Mouse (Mus musculus): ENCODE data around the gene Ahdc1. TPM values are rescaled to one million over a fixed set of nuclear protein-coding genes. Genes with fewer than 3 reads are reported as not detected.
"Not testable (repeated sequence)": the region's sequence is repeated elsewhere in the genome, so short reads cannot be mapped to it uniquely, and the experiment has no call there.

Ahdc1 gene
- total and polyA plus RNA-seq, 3 experiments: 2.7 to 37.9 (median 15.6) TPM

DNA sequence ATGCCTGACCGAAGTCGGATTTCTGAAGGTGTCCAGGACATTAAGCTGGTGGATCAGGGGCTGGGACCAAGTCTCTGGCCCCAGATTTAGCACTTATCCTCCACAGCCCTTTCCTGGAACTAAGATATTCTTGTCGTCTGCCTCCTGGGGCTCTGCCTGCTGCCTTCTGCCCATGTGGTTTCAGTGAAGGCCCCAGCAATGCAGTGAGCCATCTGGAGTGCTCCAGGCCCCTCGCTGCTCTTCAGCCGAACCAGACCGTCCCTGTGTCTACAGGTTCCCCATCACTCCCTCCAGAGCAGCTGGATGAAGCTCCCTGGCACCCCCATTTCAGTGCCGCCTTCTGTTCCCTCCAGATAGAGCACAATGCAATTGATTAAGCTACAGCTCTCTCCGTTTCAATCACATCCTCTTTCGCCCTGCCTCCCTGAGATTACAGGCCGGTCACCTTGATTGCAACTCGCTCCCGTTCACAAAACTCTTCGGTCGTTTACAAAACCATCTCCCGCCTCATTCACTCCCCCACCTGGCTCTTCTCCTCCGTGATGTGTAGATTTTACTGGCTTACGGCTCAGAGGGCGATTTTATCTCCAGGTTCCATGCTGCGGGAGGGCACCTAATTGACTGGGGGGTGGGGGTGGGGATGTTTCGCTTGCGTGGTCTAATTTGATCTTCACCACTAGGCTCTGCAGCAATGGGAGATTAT is 7.6 kb upstream of the Ahdc1 start:
- Histone ChIP-seq H3K4me1 (ENCODE audit: insufficient read depth, low read depth, low read length) (peaks cover 38% of the 10 kb centered on the region), H3K36me3 (replicated peaks) (no peaks in the 10 kb centered on the region), H3K27me3 (ENCODE audit: insufficient read depth, low read length) (peaks cover 42% of the 10 kb centered on the region), H3K9me3 (replicated peaks) (no peaks in the 10 kb centered on the region), H3K4me3 (ENCODE audit: low read depth, low read length) (no peak overlapping the region; the same call in 1 of the 2 replicates)
- TF ChIP-seq POLR2AphosphoS5 (IDR thresholded peaks at IDR 0.05; ENCODE audit: insufficient replicate concordance, low read depth, low read length) (no peak), TAL1 (conservative IDR thresholded peaks at IDR 0.05; ENCODE audit: low read depth, low read length) (no peak), GATA1 (IDR thresholded peaks at IDR 0.05; ENCODE audit: borderline replicate concordance, low read length) (no peak), CTCF (IDR thresholded peaks at IDR 0.05; ENCODE audit: low read depth, low read length) (no peak), GATA2 (IDR thresholded peaks at IDR 0.05; ENCODE audit: borderline replicate concordance, low read depth, low read length) (no peak)
- DNase-seq (ENCODE audit: low spot score) (no peak), ATAC-seq (ENCODE audit: extremely low read depth, insufficient number of reproducible peaks, low FRiP score, poor library complexity, severe bottlenecking) (no peak)

- no peak for ATAC-seq (ENCODE audit: extremely low read depth, insufficient number of reproducible peaks, low FRiP score, poor library complexity, severe bottlenecking)
- no peaks in the 10 kb centered on the region for H3K36me3 ChIP-seq (replicated peaks)
- DNase-seq (ENCODE audit: low spot score): peak; percentile 65
- H3K4me1 ChIP-seq (ENCODE audit: insufficient read depth, low read depth, low read length): peaks cover 56% of the 10 kb centered on the region
- H3K27me3 ChIP-seq (ENCODE audit: insufficient read depth, low read length): peaks cover 45% of the 10 kb centered on the region
- H3K4me3 ChIP-seq (ENCODE audit: low read depth, low read length): no peak overlapping the region
- no peaks in the 10 kb centered on the region for H3K9me3 ChIP-seq (replicated peaks)
- TF ChIP-seq CTCF (IDR thresholded peaks at IDR 0.05; ENCODE audit: low read depth, low read length) (peak; percentile 94), POLR2AphosphoS5 (IDR thresholded peaks at IDR 0.05; ENCODE audit: insufficient replicate concordance, low read depth, low read length) (no peak), GATA2 (IDR thresholded peaks at IDR 0.05; ENCODE audit: borderline replicate concordance, low read depth, low read length) (no peak), GATA1 (IDR thresholded peaks at IDR 0.05; ENCODE audit: borderline replicate concordance, low read length) (no peak), TAL1 (conservative IDR thresholded peaks at IDR 0.05; ENCODE audit: low read depth, low read length) (no peak)
Measured at GRCm38 (mm10) chr4:133005233-133005632, 5.8 kb upstream of the Ahdc1 start.

DNA sequence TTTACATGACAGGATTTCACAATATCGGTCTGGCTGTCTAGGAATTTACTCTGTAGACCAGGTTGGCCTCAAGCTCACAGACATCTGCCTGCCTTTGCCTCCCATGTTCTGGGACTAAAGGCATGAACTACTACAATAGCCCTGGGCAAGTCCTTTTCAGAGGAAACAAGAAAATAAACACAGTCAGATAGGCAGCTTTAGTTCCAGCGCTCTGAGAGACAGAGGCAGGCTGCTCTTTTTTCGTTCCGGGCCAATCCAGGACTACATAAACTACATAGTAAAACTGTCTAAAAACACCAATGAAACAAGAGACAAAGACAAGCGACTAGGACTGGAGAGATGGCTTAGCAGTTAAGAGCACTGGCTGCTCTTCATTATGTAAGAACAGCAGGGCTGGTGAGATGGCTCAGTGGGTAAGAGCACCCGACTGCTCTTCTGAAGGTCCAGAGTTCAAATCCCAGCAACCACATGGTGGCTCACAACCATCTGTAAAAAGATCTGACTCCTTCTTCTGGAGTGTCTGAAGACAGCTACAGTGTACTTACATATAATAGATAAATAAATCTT is 5.1 kb upstream of the Ahdc1 start:
- not testable (repeated sequence) for DNase-seq (ENCODE audit: low spot score); H3K9me3 ChIP-seq (replicated peaks); ATAC-seq (ENCODE audit: extremely low read depth, insufficient number of reproducible peaks, low FRiP score, poor library complexity, severe bottlenecking); H3K36me3 ChIP-seq (replicated peaks); H3K4me3 ChIP-seq (ENCODE audit: low read depth, low read length)
- peaks cover 62% of the 10 kb centered on the region for H3K4me1 ChIP-seq (ENCODE audit: insufficient read depth, low read depth, low read length)
- H3K27me3 ChIP-seq (ENCODE audit: insufficient read depth, low read length): peaks cover 46% of the 10 kb centered on the region

DNA sequence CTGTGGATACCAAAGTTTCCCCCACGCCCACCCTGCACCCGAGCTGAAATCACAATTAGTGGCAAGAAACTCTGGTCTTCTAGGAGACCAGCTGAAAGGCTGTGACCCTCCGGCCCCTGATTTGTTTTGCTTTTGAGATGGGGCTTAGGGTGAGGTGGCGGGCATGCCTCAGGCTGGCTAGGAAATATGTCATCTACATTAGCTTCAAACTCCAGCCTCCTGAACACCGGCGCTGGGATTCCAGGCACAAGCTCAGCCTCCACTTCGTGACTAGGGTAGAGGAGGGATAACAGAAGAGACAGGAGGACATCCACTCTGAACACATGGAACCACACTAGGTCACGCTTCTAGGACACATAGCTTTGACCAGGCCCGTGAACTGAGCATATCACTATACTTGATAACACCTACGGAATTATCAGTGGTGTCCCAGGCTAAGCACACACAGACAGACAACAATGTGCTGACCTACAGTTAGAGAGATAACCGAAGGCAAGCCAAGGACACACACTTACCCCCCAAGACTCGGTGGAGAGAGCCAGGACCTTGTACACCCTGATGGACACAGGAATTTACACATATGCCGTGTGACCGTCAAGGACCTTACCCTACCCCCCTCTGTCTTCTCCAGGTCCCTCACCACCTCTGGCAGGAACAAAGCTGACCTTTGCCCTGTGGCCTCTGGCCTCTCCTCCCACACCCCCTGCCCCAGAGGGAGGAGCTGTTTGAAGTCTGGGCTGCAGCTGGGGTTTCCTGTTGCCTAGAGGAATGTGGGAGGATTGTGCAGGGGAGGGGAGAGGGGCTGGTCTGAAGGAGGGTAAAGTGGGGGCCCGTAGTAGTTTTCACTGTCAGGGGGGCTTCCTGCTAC is 3.3 kb upstream of the Ahdc1 start:
- DNase-seq (ENCODE audit: low spot score) (no peak), ATAC-seq (ENCODE audit: extremely low read depth, insufficient number of reproducible peaks, low FRiP score, poor library complexity, severe bottlenecking) (peak; percentile 71)
- H3K9me3 ChIP-seq (replicated peaks): no peaks in the 10 kb centered on the region
- TF ChIP-seq GATA2 (IDR thresholded peaks at IDR 0.05; ENCODE audit: borderline replicate concordance, low read depth, low read length) (no peak), TAL1 (conservative IDR thresholded peaks at IDR 0.05; ENCODE audit: low read depth, low read length) (peak; percentile 79), CTCF (IDR thresholded peaks at IDR 0.05; ENCODE audit: low read depth, low read length) (no peak), GATA1 (IDR thresholded peaks at IDR 0.05; ENCODE audit: borderline replicate concordance, low read length) (no peak)
- peaks cover 76% of the 10 kb centered on the region for H3K4me1 ChIP-seq (ENCODE audit: insufficient read depth, low read depth, low read length)
- H3K27me3 ChIP-seq (ENCODE audit: insufficient read depth, low read length): peaks cover 40% of the 10 kb centered on the region
- no peaks in the 10 kb centered on the region for H3K36me3 ChIP-seq (replicated peaks)
- peak overlapping the region; percentile 53; the same call in 1 of the 2 replicates for H3K4me3 ChIP-seq (ENCODE audit: low read depth, low read length)

- Histone ChIP-seq H3K36me3 (replicated peaks) (no peaks in the 10 kb centered on the region), H3K9me3 (replicated peaks) (no peaks in the 10 kb centered on the region), H3K4me1 (ENCODE audit: insufficient read depth, low read depth, low read length) (peaks cover 78% of the 10 kb centered on the region), H3K27me3 (ENCODE audit: insufficient read depth, low read length) (peaks cover 42% of the 10 kb centered on the region), H3K4me3 (ENCODE audit: low read depth, low read length) (no peak overlapping the region)
- no peak for ATAC-seq (ENCODE audit: extremely low read depth, insufficient number of reproducible peaks, low FRiP score, poor library complexity, severe bottlenecking)
- TF ChIP-seq TAL1 (conservative IDR thresholded peaks at IDR 0.05; ENCODE audit: low read depth, low read length): no peak
- no peak for TF ChIP-seq POLR2AphosphoS5 (IDR thresholded peaks at IDR 0.05; ENCODE audit: insufficient replicate concordance, low read depth, low read length)
- peak; percentile 58 for TF ChIP-seq CTCF (IDR thresholded peaks at IDR 0.05; ENCODE audit: low read depth, low read length)
- TF ChIP-seq GATA1 (IDR thresholded peaks at IDR 0.05; ENCODE audit: borderline replicate concordance, low read length): no peak
- no peak for TF ChIP-seq GATA2 (IDR thresholded peaks at IDR 0.05; ENCODE audit: borderline replicate concordance, low read depth, low read length)
- DNase-seq (ENCODE audit: low spot score): no peak
Measured at GRCm38 (mm10) chr4:133009131-133009530, 1.9 kb upstream of the Ahdc1 start.

DNA sequence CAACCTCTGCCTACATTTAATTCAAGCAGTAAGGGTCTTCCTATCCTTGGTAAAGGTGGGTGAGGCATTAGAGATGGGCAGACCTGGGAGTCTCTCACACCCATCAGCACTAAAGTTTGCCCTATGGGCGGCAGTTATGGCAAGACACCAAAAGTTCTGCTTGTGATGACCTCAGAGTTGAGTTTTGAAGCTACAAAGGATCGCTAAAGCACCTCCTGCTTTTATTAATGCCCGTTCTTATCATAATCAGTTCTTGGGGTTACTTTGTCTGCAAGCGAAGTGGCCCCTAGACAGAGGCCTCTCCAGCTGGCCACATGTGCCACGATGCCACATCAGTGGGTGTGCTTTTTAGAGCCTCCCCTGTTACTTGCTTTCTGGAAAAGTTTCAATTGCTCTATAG is 1.4 kb upstream of the Ahdc1 start:
- H3K4me1 ChIP-seq (ENCODE audit: insufficient read depth, low read depth, low read length): peaks cover 80% of the 10 kb centered on the region
- no peak for ATAC-seq (ENCODE audit: extremely low read depth, insufficient number of reproducible peaks, low FRiP score, poor library complexity, severe bottlenecking)
- no peak for DNase-seq (ENCODE audit: low spot score)
- TF ChIP-seq TAL1 (conservative IDR thresholded peaks at IDR 0.05; ENCODE audit: low read depth, low read length) (no peak), POLR2AphosphoS5 (IDR thresholded peaks at IDR 0.05; ENCODE audit: insufficient replicate concordance, low read depth, low read length) (no peak), CTCF (IDR thresholded peaks at IDR 0.05; ENCODE audit: low read depth, low read length) (no peak), GATA1 (IDR thresholded peaks at IDR 0.05; ENCODE audit: borderline replicate concordance, low read length) (no peak), GATA2 (IDR thresholded peaks at IDR 0.05; ENCODE audit: borderline replicate concordance, low read depth, low read length) (no peak)
- no peaks in the 10 kb centered on the region for H3K9me3 ChIP-seq (replicated peaks)
- H3K4me3 ChIP-seq (ENCODE audit: low read depth, low read length): no peak overlapping the region
- H3K27me3 ChIP-seq (ENCODE audit: insufficient read depth, low read length): peaks cover 42% of the 10 kb centered on the region
- no peaks in the 10 kb centered on the region for H3K36me3 ChIP-seq (replicated peaks)

All from G1E (cell line).